Mouse (Mus musculus) ES-E14 (cell line): ENCODE data around the gene Gja8. TPM values are rescaled to one million over a fixed set of nuclear protein-coding genes. Genes with fewer than 3 reads are reported as not detected.

Experiments used
- DNase-seq: peaks from one replicate; pipeline ENCODE4 v3.0.0-alpha.2; 2013; ENCODE audit warnings: low read depth, low spot score
- H3K27ac ChIP-seq: 2 replicates; pipeline ENCODE4 v1.5.1; 2012; ENCODE audit warnings: low read depth, mild to moderate bottlenecking, low read length, moderate library complexity, mixed read lengths; ENCODE audit not compliant: poor library complexity, insufficient read depth, severe bottlenecking
- H3K36me3 ChIP-seq: 2 replicates; pipeline ENCODE4 v1.6.1; 2012; ENCODE audit warnings: mild to moderate bottlenecking, low read length, moderate library complexity, mixed read lengths; ENCODE audit not compliant: control insufficient read depth, poor library complexity, insufficient read depth, severe bottlenecking
- H3K4me1 ChIP-seq, 2 experiments: fragments of 150-350 bp in 1 of 2; sonication (generic) in 1 of 2; 2 replicates each; pipeline ENCODE4 v1.6.1; 2012; ENCODE audit warnings: low read length in 2 of 2, mild to moderate bottlenecking in 1 of 2, mixed read lengths in 1 of 2; ENCODE audit not compliant: control insufficient read depth in 2 of 2, insufficient read depth in 2 of 2, poor library complexity in 1 of 2
- H3K4me3 ChIP-seq, 2 experiments: fragments of 150-350 bp in 1 of 2; sonication (generic) in 1 of 2; 2 replicates each; pipeline ENCODE4 v1.5.1; 2012; ENCODE audit warnings: low read length in 2 of 2, low read depth in 1 of 2, mild to moderate bottlenecking in 1 of 2, mixed read lengths in 1 of 2; ENCODE audit not compliant: insufficient read depth in 1 of 2, poor library complexity in 1 of 2, severe bottlenecking in 1 of 2
- H3K9ac ChIP-seq: 2 replicates; pipeline ENCODE4 v1.6.1; 2012; ENCODE audit warnings: low read depth, mild to moderate bottlenecking, low read length, mixed read lengths; ENCODE audit not compliant: poor library complexity, insufficient read depth, severe bottlenecking
- H3K9me3 ChIP-seq: fragments of 150-350 bp; sonication (generic); 2 replicates; pipeline ENCODE4 v1.6.1; 2012; ENCODE audit warnings: low read depth, mild to moderate bottlenecking, low read length; ENCODE audit not compliant: control insufficient read depth, insufficient read depth
- CHD2 ChIP-seq: IDR thresholded peaks from 2 replicates; pipeline ENCODE4 v1.6.1; 2014; ENCODE audit warnings: mild to moderate bottlenecking, low read depth, low read length, inconsistent platforms
- HCFC1 ChIP-seq: IDR thresholded peaks from 2 replicates; pipeline ENCODE4 v1.6.1; 2012; ENCODE audit warnings: low read length, inconsistent platforms, borderline replicate concordance; ENCODE audit not compliant: insufficient read depth
- MAFK ChIP-seq: IDR thresholded peaks from 2 replicates; pipeline ENCODE4 v1.6.1; 2014; ENCODE audit warnings: mild to moderate bottlenecking, low read depth, low read length, inconsistent platforms; ENCODE audit not compliant: insufficient read depth
- ZC3H11A ChIP-seq: IDR thresholded peaks from 2 replicates; pipeline ENCODE4 v1.6.1; 2012; ENCODE audit warnings: low read depth, mild to moderate bottlenecking, inconsistent platforms, low read length, borderline replicate concordance
- ZNF384 ChIP-seq: IDR thresholded peaks from 2 replicates; pipeline ENCODE4 v1.6.1; 2012; ENCODE audit warnings: low read depth, low read length, inconsistent platforms
- in situ Hi-C, 2 experiments: fragments of 600-800 bp; cut with MboI; formaldehyde crosslinking; loops; one replicate each; pipeline ENCODE4 v1.15.1; 2025; ENCODE audit warnings: low sequenced_read_pairs in 2 of 2, inconsistent platforms in 1 of 2; ENCODE audit not compliant: unreplicated experiment in 2 of 2
- total RNA-seq: library from RNA; depleted of rRNA; stranded (reverse); fragments of 300-350 nt; gene quantifications from 2 replicates; pipeline ENCODE4 v1.2.3, GENCODE M21; 2012; rRNA removed

The Gja8 gene
- total RNA-seq, 1 experiment: 0.04 TPM

GRCm38 (mm10) chr3:96867863-96868262 lies 58.0 kb downstream of the Gja8 start:
- in situ Hi-C loops: no loop called here
- H3K9me3 ChIP-seq: no peaks in the 10 kb centered on the region

More at GRCm38 (mm10) chr3:96867863-96868262, 58.0 kb downstream of the Gja8 start:
- no peak for TF ChIP-seq ZNF384
- TF ChIP-seq ZC3H11A: no peak
- no peak for TF ChIP-seq MAFK
- no peak for TF ChIP-seq CHD2
- no peak for TF ChIP-seq HCFC1
- H3K27ac ChIP-seq: no peak overlapping the region
- peaks cover 22% of the 10 kb centered on the region for H3K36me3 ChIP-seq
- no peak overlapping the region for H3K9ac ChIP-seq
- no peak for DNase-seq
- no peaks in the 10 kb centered on the region for H3K4me1 ChIP-seq
- H3K4me3 ChIP-seq: no peak overlapping the region

Other genes with a start within 250 kb of the Gja8 start
- 14.6 and 27.9 TPM in 2 replicates for gene Pias3, start 229.6 kb downstream of the Gja8 start, total RNA-seq
- 7.4 and 13.5 TPM in 2 replicates for gene Nudt17, start 217.5 kb downstream of the Gja8 start, total RNA-seq
- gene Polr3c, start 198.4 kb downstream of the Gja8 start, total RNA-seq: 21.0 and 22.2 TPM in 2 replicates
- gene Rnf115, start 198.4 kb downstream of the Gja8 start, total RNA-seq: 16.9 and 22.1 TPM in 2 replicates
- 1.6 and 3.0 TPM in 2 replicates for gene Pdzk1, start 96.7 kb downstream of the Gja8 start, total RNA-seq
- 0.21 and 0.36 TPM in 2 replicates for gene Cd160, start 96.7 kb downstream of the Gja8 start, total RNA-seq
- 0.13 and 0.26 TPM in 2 replicates for gene Gja5, start 21.3 kb downstream of the Gja8 start, total RNA-seq
- 40.5 and 42.3 TPM in 2 replicates for gene Gpr89, start 20.7 kb downstream of the Gja8 start, total RNA-seq
- gene Acp6, start 232.8 kb upstream of the Gja8 start, total RNA-seq: 152 and 242 TPM in 2 replicates